Mouse (Mus musculus) right cerebral cortex, postnatal 25 days (tissue): ENCODE measurements around the gene Sult6b2.

Source experiments
- DNase-seq: peaks from one replicate; pipeline ENCODE4 v3.0.0; 2022

Sult6b2 gene

DNA sequence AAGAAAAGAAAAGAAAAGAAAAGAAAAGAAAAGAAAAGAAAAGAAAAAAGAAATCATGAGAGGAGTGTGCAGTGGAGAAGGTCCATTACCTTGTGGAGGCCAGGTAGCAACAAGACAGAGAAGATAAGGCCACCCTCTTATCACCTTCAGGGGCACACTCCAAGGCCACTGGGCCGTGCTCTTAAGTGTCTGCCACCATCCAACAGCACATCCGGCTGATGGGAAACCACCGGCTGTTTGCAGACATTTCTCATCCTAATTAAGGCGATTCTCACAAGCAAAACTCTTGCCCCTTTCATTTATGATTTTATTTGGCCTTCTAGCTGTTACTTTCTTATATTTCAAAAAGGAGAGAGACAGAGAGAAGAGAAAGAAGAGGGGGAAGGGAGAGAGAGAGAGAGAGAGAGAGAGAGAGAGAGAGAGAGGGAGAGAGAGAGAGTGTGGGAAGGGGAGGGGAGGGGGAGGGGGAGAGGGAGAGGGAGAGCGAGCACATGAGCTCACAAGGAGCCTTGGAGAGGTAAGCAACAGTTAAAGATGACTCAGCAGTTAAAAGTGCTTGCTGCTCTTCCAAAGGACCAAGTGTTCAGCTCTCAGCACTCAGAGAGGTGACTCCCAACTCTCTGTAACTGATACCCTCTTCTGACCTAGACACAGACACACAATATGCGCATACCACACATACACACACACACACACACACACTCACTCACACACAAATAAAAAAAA is 5.2 kb upstream of the Sult6b2 start:
- no peak for DNase-seq

- DNase-seq = no peak
Observed at GRCm38 (mm10) chr6:142806326-142806725, 2.0 kb upstream of the Sult6b2 start.

- no peak for DNase-seq
Observed at GRCm38 (mm10) chr6:142802617-142803525, 1.4 kb downstream of the Sult6b2 start.

DNA sequence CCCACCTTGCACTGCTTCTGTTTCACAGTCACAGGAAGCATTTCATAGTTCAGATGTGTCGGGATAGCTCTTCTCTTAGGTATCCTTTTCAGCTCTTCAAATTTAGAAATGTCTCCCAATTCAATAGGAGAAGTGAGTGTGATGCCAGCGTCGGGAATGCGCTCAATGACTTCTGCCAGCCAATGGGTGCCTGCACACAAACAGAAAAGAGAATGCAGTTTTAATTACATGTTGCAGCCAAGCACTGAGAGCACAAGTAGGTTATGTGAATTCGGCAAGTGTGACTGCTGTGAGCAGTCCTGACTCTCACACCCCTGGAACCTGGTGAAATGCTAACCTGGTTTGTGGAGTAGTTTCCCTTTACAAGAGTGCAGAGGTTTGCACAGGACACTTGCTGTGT is 2.6 kb downstream of the Sult6b2 start:
- no peak for DNase-seq

DNA sequence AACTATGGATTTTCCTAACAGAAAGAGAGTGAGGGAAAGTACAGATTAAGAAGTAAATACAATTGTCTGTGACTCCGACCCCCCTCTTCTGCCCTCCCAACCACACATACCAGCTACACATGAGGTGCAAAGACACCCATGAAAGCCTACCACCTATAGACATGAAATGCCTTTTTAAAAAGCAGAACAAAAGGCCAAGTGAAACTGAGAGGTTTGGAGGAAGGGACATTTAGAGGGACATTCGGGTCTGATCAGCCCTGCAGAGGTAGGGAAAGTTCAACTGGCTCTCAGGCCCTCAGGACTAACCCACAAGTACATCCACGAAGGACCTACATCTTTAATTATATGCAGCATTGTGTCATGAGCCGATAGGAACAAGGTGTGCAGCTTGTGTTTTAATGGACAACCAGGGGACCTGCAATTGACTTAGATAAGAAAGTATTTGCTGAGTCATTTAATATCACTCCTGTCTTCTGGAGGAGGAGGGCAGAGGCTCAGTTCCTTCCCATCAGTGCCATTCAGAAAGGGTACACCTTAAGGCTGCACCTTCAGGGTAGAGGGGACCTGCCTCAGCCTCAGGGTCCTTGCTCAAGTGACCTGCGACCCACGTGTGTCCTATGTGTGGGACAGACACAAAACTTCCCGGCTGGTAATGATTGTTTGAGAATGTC is 4.5 kb downstream of the Sult6b2 start:
- no peak for DNase-seq

DNA sequence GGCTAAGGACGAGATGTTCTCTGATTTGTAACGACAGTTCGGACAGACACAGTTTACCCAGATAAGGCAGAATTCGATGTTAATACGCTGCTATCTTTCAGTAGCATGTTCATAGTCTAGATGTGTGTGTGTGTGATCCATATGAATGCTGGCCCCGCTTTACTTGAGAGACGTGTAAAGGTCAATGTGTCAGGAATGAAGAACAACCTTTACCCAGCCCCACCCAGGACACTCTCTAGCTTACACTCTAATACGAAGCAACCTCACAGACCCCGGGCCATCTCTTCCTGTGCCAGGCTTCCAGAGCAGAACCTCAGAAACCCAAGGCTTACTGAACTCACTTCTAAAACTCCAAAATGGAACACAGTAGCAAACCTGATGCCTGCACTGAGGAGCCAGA is 5.5 kb downstream of the Sult6b2 start:
- no peak for DNase-seq

DNA sequence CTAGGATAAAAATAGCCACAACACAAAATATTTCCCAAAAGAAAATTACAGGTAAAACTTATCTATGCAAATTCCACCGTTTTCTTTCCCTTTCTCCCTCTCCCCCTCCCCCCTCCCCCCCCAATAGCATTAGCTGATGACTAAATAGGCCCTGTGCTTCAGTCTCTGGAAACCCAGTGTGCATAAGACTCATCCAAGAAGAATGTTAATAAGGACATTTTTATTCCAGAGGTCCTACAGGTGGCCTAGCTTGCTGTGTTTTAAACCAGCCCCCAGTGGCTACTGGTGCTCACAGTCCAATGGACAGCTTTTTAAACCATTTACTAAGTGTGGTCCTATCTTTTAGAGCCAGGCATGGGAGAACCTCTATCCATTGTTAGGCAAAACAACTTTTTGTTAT is 6.3 kb downstream of the Sult6b2 start:
- no peak for DNase-seq

GRCm38 (mm10) chr6:142795655-142796441 is 8.5 kb downstream of the Sult6b2 start:
- DNase-seq = no peak

DNA sequence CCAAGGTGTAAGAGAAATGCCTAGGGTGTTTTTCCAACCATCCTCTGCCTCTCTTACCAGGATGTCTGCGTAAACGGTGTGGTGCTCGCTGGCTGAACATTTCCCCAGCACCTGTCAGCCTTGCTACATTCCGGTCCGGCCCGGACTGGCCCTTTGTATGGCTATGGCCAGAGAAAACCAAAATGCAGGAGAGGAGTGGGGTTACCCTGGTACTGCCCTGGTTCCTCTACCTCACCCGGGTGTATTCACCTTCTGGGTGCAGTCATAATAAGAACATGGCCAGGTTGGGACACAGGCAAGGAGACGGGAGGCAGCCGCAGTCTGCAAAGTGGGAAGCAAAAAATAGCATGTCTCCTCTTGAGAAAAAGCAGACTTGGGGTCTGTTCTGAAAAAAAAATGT is 9.2 kb downstream of the Sult6b2 start:
- DNase-seq = no peak

DNA sequence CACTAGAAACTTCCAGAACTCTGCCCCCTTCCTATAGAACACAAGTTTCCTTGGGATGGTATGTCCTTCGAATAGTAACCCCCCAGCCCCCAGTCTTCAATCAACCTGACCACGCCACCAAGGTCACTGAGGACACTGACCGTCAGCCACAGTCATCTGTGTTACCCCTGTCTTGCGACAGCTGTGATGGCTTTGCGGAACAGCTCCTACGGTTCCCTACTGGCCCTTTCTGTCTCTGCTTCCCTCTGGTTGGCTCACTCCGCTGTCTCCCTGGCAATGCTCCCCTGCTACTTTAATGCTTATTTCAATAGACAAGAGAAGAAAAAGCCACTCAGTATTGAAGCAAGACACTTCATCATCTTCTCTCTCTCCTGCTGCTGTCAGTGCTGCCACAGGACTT is 10.8 kb downstream of the Sult6b2 start:
- DNase-seq = no peak

GRCm38 (mm10) chr6:142792241-142792968 is 11.9 kb downstream of the Sult6b2 start:
- DNase-seq = no peak

GRCm38 (mm10) chr6:142789736-142790135 is 14.6 kb downstream of the Sult6b2 start:
- no peak for DNase-seq

- no peak for DNase-seq
Observed at GRCm38 (mm10) chr6:142788042-142788987, 16.0 kb downstream of the Sult6b2 start.

- no peak for DNase-seq
Observed at GRCm38 (mm10) chr6:142786106-142786505, 18.2 kb downstream of the Sult6b2 start.

- no peak for DNase-seq
Observed at GRCm38 (mm10) chr6:142785343-142785742, 19.0 kb downstream of the Sult6b2 start.

DNA sequence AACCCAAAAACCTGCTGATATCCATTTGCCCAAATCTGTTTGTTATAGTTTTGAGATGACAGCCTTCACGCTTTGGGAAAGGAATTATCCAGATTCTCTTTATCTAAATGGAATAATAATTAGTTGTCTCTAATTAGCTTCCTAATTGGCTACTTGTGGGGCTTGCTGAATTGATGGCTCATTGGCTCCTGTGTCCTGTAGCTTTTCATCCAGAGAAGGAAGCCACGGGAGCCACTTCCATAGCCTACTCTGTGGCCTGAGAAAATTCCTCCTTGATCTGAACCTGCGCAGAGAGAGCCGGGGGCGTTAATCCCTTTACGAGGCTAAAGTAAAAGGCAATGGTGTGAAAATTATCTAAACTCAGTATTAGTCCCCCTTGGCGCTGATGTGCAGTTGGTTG is 23.0 kb downstream of the Sult6b2 start:
- DNase-seq = no peak

- DNase-seq = no peak
Observed at GRCm38 (mm10) chr6:142780574-142781033, 23.7 kb downstream of the Sult6b2 start.

DNA sequence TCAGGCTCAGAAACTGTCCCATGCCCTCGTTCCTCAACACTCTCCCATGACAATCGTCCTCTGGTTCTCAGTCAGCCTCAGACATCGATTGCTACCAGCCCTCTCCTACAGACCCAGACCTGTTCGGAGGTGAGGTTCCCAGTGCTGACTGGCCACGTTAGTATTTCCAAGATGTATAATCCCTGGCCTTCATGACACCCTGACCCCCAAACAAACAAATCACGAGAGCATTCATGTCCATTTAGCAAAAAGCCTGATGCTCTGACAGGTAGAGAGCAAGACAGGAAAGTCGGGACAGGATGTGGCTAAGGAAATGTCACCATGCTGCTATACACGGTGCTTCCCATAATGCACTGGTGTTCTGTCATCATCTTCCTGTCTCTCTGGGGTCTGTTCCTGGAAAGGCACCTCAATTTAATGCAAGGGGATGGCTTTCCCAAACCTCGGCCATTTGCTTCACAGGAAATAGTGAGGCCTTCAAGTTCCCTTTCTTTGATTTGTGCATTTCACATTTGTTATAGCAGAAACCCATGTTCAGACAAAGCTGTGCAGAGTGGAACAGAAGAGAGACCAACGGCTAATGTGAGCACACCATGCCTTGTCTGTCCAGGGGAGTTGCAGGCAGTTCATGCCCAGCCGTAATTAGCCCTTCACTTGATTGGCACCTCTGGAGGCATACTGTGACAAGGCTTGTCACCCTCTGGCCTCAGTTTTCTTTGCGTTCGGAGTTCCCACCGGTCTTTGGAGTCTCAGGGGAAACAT is 24.3 kb downstream of the Sult6b2 start:
- no peak for DNase-seq

DNA sequence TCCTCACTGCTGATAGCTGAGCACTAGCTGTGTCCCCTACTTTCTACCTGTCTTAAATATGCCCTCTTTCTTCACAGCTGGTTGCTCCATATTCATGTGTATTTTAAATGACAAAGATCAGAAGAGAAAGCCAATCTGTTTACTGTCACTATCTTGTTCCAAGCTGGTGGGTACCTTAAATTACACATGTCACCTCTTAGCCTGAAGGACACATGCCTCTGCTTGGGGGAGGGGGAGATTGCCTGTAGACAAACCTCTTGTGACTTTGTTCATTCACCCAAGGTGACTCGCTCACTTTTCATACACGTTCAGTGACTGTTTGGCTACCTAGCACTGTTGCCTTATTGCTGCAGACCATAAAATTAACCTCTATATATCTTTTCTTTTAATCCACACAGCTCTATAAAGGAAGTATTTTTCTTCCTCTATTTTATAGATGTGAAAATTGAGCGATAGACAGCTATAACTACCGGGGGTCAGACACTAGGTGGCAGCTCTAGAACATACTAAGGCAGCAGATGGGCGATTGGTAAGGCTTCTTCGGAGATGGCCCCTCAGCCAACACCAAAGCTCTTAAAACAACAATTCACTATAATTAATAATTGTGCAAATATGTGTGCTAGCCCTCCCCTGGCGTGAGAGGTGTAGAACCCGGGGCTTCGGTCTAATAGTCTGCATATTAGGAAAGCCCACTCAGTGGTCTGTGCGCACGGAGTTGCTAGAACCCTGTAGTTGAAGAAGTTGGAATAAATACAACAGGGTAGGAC is 25.1 kb downstream of the Sult6b2 start:
- DNase-seq = peak; percentile 39
